Mouse (Mus musculus) ES-E14 (cell line): ENCODE data around the gene Disc1. TPM values are rescaled to one million over a fixed set of nuclear protein-coding genes. Genes with fewer than 3 reads are reported as not detected.

Experiments
- DNase-seq: peaks from one replicate; pipeline ENCODE4 v3.0.0-alpha.2; 2013; ENCODE audit warnings: low read depth, low spot score
- H3K27ac ChIP-seq: 2 replicates; pipeline ENCODE4 v1.5.1; 2012; ENCODE audit warnings: low read depth, mild to moderate bottlenecking, low read length, moderate library complexity, mixed read lengths; ENCODE audit not compliant: poor library complexity, insufficient read depth, severe bottlenecking
- H3K36me3 ChIP-seq: 2 replicates; pipeline ENCODE4 v1.6.1; 2012; ENCODE audit warnings: mild to moderate bottlenecking, low read length, moderate library complexity, mixed read lengths; ENCODE audit not compliant: control insufficient read depth, poor library complexity, insufficient read depth, severe bottlenecking
- H3K4me1 ChIP-seq, 2 experiments: fragments of 150-350 bp in 1 of 2; sonication (generic) in 1 of 2; 2 replicates each; pipeline ENCODE4 v1.6.1; 2012; ENCODE audit warnings: low read length in 2 of 2, mild to moderate bottlenecking in 1 of 2, mixed read lengths in 1 of 2; ENCODE audit not compliant: control insufficient read depth in 2 of 2, insufficient read depth in 2 of 2, poor library complexity in 1 of 2
- H3K4me3 ChIP-seq, 2 experiments: fragments of 150-350 bp in 1 of 2; sonication (generic) in 1 of 2; 2 replicates each; pipeline ENCODE4 v1.5.1; 2012; ENCODE audit warnings: low read length in 2 of 2, low read depth in 1 of 2, mild to moderate bottlenecking in 1 of 2, mixed read lengths in 1 of 2; ENCODE audit not compliant: insufficient read depth in 1 of 2, poor library complexity in 1 of 2, severe bottlenecking in 1 of 2
- H3K9ac ChIP-seq: 2 replicates; pipeline ENCODE4 v1.6.1; 2012; ENCODE audit warnings: low read depth, mild to moderate bottlenecking, low read length, mixed read lengths; ENCODE audit not compliant: poor library complexity, insufficient read depth, severe bottlenecking
- H3K9me3 ChIP-seq: fragments of 150-350 bp; sonication (generic); 2 replicates; pipeline ENCODE4 v1.6.1; 2012; ENCODE audit warnings: low read depth, mild to moderate bottlenecking, low read length; ENCODE audit not compliant: control insufficient read depth, insufficient read depth
- CHD2 ChIP-seq: IDR thresholded peaks from 2 replicates; pipeline ENCODE4 v1.6.1; 2014; ENCODE audit warnings: mild to moderate bottlenecking, low read depth, low read length, inconsistent platforms
- HCFC1 ChIP-seq: IDR thresholded peaks from 2 replicates; pipeline ENCODE4 v1.6.1; 2012; ENCODE audit warnings: low read length, inconsistent platforms, borderline replicate concordance; ENCODE audit not compliant: insufficient read depth
- MAFK ChIP-seq: IDR thresholded peaks from 2 replicates; pipeline ENCODE4 v1.6.1; 2014; ENCODE audit warnings: mild to moderate bottlenecking, low read depth, low read length, inconsistent platforms; ENCODE audit not compliant: insufficient read depth
- ZC3H11A ChIP-seq: IDR thresholded peaks from 2 replicates; pipeline ENCODE4 v1.6.1; 2012; ENCODE audit warnings: low read depth, mild to moderate bottlenecking, inconsistent platforms, low read length, borderline replicate concordance
- ZNF384 ChIP-seq: IDR thresholded peaks from 2 replicates; pipeline ENCODE4 v1.6.1; 2012; ENCODE audit warnings: low read depth, low read length, inconsistent platforms
- in situ Hi-C, 2 experiments: fragments of 600-800 bp; cut with MboI; formaldehyde crosslinking; loops; one replicate each; pipeline ENCODE4 v1.15.1; 2025; ENCODE audit warnings: low sequenced_read_pairs in 2 of 2, inconsistent platforms in 1 of 2; ENCODE audit not compliant: unreplicated experiment in 2 of 2
- total RNA-seq: library from RNA; depleted of rRNA; stranded (reverse); fragments of 300-350 nt; gene quantifications from 2 replicates; pipeline ENCODE4 v1.2.3, GENCODE M21; 2012

The Disc1 gene
- total RNA-seq, 1 experiment, result 2.7 TPM

DNA sequence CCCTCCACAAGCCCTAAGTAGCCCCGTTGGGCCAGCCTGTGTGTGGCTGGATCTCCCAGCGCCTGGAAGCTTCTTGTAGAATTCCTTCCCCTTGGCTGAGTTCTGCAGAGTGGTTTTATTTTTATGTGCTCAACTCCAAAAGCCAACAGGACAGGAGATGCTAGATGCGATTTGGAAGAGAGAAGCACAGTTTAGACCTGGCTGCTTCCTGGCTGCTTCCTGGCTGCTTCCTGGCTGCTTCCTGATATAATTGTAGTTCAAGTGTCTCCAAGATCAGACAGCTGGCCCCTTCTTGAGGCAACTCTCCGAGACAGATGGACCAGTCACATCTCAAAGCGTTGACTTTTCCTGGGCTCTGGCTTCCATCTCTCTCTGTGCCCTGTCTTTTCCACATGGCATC is 139.7 kb downstream of the Disc1 start:
- H3K9ac ChIP-seq, result no peak overlapping the region

DNA sequence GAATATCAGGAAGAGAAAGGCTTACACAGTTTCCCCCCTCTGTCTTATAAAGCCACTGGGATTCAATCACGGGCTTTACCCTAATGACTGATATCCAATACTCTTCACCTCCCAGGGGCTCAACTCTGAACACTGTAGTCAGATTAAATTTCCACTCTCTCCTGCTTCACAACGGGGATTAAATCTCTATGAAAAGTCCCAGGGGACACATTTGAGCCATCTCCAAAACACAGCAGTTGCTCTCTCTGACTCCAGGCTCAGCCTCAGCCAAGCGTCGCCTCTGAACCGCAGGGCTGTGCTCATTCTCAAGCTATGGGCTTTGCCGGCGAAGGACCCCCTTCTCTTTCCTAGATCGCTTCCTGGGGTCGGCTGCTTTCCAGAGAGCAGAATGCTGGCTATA is 141.1 kb downstream of the Disc1 start:
- Histone ChIP-seq H3K9me3 (no peaks in the 10 kb centered on the region), H3K36me3 (no peaks in the 10 kb centered on the region), H3K9ac (no peak overlapping the region), H3K4me3 (no peak overlapping the region), H3K27ac (no peak overlapping the region), H3K4me1 (no peaks in the 10 kb centered on the region)
- TF ChIP-seq CHD2 (no peak), ZC3H11A (no peak), HCFC1 (no peak), MAFK (no peak), ZNF384 (no peak)
- DNase-seq, result no peak
- in situ Hi-C loops, result loop anchor here in 1 of 2 experiments (25.0 kb wide), 1 partner anchor 367 kb away; the partner anchor contains the start of gene Sipa1l2

More for the DNA sequence above, 139.7 kb downstream of the Disc1 start:
- Histone ChIP-seq H3K27ac (no peak overlapping the region), H3K36me3 (no peaks in the 10 kb centered on the region), H3K4me1 (no peaks in the 10 kb centered on the region), H3K9me3 (no peaks in the 10 kb centered on the region), H3K4me3 (no peak overlapping the region)
- DNase-seq, result no peak
- no peak for TF ChIP-seq ZNF384
- in situ Hi-C loops, result loop anchor here in 1 of 2 experiments (25.0 kb wide), 1 partner anchor 369 kb away; the partner anchor contains the start of gene Sipa1l2

DNA sequence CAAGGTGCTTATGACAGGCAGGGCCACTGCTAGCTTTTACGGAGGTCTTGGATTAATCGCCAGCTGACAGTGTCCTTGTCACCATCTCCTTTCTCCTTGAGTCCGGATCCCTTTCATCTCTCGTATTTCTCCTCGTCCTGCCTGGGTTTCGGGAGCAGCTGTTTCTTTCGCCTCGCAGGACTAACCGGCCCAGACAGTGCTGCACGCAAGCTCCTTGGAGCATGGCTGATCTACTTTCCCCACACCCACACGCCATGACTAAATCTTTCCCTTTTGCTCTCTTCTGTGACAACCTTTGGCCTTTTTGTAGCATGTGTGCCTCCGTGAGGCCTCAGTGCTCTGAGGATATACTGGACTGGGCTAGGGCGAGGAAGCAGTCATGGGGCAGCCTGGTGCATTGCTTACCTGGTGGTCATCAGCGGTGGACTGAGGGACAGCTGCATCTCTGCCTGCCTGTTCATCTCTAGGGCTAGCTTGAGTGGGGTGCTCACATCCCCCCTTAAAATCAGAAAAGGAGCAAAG is 142.6 kb downstream of the Disc1 start:
- Histone ChIP-seq H3K4me3 (no peak overlapping the region), H3K9ac (no peak overlapping the region), H3K9me3 (no peaks in the 10 kb centered on the region), H3K27ac (no peak overlapping the region), H3K36me3 (no peaks in the 10 kb centered on the region), H3K4me1 (no peaks in the 10 kb centered on the region)
- DNase-seq, result no peak
- in situ Hi-C loops, result loop anchor here in 1 of 2 experiments (25.0 kb wide), 1 partner anchor 366 kb away; the partner anchor contains the start of gene Sipa1l2
- TF ChIP-seq HCFC1, result no peak
- no peak for TF ChIP-seq MAFK
- no peak for TF ChIP-seq CHD2
- TF ChIP-seq ZC3H11A, result no peak
- TF ChIP-seq ZNF384, result no peak

DNA sequence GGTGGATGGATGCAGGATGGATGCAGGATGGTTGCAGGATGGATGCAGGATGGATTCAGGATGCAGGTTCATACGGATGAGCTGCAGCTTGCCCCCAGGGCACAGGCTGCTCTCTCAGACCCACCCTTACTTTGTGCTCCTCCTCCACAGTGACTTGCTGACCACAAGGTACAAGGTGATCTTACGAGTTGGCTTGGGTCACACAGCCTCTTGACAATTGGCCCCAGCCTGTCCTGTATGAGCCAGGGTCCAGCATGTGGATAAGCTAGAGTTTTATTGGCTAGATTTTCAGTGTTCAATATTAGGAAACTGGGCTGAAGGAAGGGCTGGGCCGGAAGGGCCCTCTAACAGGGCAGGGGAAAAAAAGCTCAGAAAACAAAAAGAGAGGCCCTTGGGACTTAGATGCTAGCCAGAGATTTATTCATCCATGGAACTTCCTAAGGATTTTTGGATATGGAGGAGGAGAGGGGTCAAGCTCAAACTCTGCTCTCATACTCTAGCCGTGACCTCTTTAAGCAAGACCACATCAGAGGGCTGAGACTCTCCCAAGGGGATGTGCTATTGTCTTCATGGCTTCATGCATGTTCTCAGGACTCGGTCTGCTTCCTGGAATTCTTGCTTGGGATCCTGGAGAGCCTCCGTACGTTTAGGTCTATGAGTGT is 143.5 kb downstream of the Disc1 start:
- Histone ChIP-seq H3K27ac (no peak overlapping the region), H3K4me1 (no peaks in the 10 kb centered on the region)

More for the DNA sequence above, 143.5 kb downstream of the Disc1 start:
- Histone ChIP-seq H3K4me3 (no peak overlapping the region), H3K36me3 (no peaks in the 10 kb centered on the region), H3K9ac (no peak overlapping the region), H3K9me3 (no peaks in the 10 kb centered on the region)
- DNase-seq, result no peak
- in situ Hi-C loops, result loop anchor here in 1 of 2 experiments (25.0 kb wide), 1 partner anchor 365 kb away; the partner anchor contains the start of gene Sipa1l2
- TF ChIP-seq ZC3H11A (no peak), ZNF384 (no peak), MAFK (no peak), HCFC1 (no peak), CHD2 (no peak)
